Mouse (Mus musculus) G1E (cell line): ENCODE results near the gene Bmpr1b.

Experiments used
- CTCF ChIP-seq: IDR thresholded peaks from 2 replicates; pipeline ENCODE4 v1.5.1; 2012; ENCODE audit warnings: low read depth, low read length, inconsistent platforms, mixed read lengths
- GATA1 ChIP-seq: IDR thresholded peaks from 2 replicates; pipeline ENCODE4 v1.6.1; 2012; ENCODE audit warnings: borderline replicate concordance, low read length, inconsistent platforms, mixed read lengths
- POLR2AphosphoS5 ChIP-seq: IDR thresholded peaks from 2 replicates; pipeline ENCODE4 v1.6.1; 2012; ENCODE audit warnings: low read depth, low read length, inconsistent platforms; ENCODE audit not compliant: insufficient replicate concordance

GRCm38 (mm10) chr3:142125556-142125955 is 43.7 kb downstream of the Bmpr1b start:
- no peak for TF ChIP-seq GATA1
- no peak for TF ChIP-seq CTCF
- TF ChIP-seq POLR2AphosphoS5: no peak
